Mouse (Mus musculus): ENCODE results near the gene Wdr20. TPM values are rescaled to one million over a fixed set of nuclear protein-coding genes. Genes with fewer than 3 reads are reported as not detected.

Gene Wdr20
- polyA plus RNA-seq, 1 experiment from 2014 or later = 24.0 TPM

DNA sequence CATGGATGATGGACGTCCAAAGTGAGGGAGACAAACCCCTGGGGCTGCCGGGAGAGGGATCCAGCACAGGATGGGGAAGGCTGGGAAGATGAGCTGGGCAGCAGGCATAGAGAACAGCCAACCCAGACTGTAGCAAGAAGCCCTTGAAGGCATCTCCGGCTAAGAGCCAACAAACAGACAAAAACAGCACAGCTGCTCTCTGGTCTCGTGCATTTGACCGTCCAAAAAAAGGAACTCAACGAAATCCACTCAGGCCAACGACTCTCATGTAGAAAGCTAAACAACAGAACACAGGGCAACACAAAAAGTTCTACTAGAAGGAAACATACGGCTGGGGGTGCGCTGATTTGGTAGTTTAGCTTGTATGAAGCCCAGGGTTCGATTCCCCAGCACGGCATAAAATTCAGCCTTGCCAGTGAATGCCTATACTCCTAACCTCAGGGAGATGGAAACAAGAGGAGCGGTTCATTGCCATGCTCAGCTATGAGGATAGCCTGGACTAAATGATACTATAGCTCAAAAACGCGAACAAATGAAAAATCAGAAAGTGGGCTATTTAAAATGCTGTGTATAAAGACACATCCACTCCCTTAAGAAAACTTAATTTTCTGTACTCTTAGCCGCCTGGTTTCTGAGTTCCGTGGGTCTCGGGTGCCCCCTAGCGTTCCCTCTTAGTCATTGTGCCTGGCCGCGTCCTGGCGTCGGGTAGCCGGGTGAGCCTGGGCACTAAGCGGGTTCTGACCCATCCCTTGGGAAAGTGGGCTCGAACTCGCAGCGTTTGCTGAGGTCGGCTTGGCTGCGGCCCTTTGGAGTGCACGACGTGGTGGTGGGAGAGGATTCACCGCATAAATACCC, 105.7 kb downstream of the Wdr20 start:
- DNase-seq (peak; percentile 90), ATAC-seq (ENCODE audit: low FRiP score, low TSS enrichment) (no peak)
- no peak overlapping the region for H3K27ac ChIP-seq (replicated peaks; ENCODE audit: low read depth, low read length)
- no peaks in the 10 kb centered on the region for H3K36me3 ChIP-seq (ENCODE audit: control insufficient read depth, insufficient read depth, low read length)
- 20% methylated on average over 32 of the region's 32 CpGs for WGBS
- H3K4me1 ChIP-seq (ENCODE audit: control insufficient read depth, insufficient read depth, low read length) = peaks cover 8% of the 10 kb centered on the region; the same call in 1 of the 2 replicates
- peaks cover 26% of the 10 kb centered on the region for H3K27me3 ChIP-seq (ENCODE audit: control insufficient read depth, insufficient read depth, low read length)
- peak overlapping the region; percentile 53 for H3K4me2 ChIP-seq (ENCODE audit: low read length)
- 0 out of 2 replicates have a peak overlapping the region, but pooled peaks have one; percentile 17 for H3K9ac ChIP-seq (replicated peaks; ENCODE audit: low read length)
- H3K9me3 ChIP-seq (ENCODE audit: control insufficient read depth, low read length) = no peaks in the 10 kb centered on the region
- H3K4me3 ChIP-seq (replicated peaks; ENCODE audit: low read depth, low read length) = peak overlapping the region; percentile 21

DNA sequence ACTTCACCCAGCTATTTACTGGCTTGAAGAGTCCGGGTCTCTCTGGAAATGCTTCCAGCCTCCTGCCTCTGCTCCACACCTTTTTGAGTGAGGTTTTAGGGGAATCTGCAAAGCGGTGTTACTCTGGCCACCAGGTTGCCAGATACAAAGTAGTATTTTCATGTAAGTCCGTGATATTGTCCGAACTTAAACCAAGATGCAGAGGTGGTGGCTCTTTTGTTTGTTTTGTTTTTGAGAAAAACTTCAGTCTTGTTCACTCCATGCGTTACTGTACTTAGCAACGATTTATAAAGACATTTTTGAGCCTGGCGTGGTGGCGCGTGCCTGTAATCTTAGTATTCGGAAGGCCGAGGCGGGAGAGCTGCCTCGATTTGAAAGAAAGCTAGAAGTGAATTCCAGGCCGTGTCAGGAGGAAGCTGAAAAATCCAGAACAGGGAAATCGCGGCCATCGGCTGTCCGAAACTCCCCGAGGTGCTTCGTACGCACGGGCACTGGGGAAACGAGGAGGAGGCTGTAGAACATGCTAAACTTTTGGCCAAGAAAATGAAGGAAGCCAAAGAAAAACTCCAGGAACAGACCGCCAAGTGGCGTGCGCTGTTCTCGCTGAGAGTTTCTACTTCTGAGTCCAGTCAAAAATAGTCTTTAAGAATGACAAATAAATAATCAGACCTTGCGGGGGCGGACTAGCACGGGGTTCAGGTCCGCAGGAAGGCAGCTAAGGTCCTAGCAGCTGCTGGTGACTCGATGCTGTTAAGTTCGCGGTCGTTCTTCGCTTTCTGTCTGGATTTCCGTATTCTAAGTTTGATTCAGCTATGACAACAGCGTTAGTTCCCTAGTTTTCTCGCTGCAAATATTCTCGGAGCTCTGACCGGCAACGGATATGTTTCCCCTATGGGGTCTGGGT, 106.7 kb downstream of the Wdr20 start:
- H3K9ac ChIP-seq (replicated peaks; ENCODE audit: low read length) = peak overlapping the region; percentile 26; the same call in 1 of the 2 replicates
- H3K4me3 ChIP-seq (replicated peaks; ENCODE audit: low read depth, low read length) = peak overlapping the region; percentile 35
- 2% methylated on average over 42 of the region's 42 CpGs for WGBS
- H3K9me3 ChIP-seq (ENCODE audit: control insufficient read depth, low read length) = no peaks in the 10 kb centered on the region
- H3K4me1 ChIP-seq (ENCODE audit: control insufficient read depth, insufficient read depth, low read length) = peaks cover 9% of the 10 kb centered on the region
- no peak for ATAC-seq (ENCODE audit: low FRiP score, low TSS enrichment)
- H3K27ac ChIP-seq (replicated peaks; ENCODE audit: low read depth, low read length) = no peak overlapping the region
- H3K4me2 ChIP-seq (ENCODE audit: low read length) = peak overlapping the region; percentile 53
- H3K36me3 ChIP-seq (ENCODE audit: control insufficient read depth, insufficient read depth, low read length) = no peaks in the 10 kb centered on the region
- peak; percentile 31 for DNase-seq
- H3K27me3 ChIP-seq (ENCODE audit: control insufficient read depth, insufficient read depth, low read length) = peaks cover 26% of the 10 kb centered on the region

DNA sequence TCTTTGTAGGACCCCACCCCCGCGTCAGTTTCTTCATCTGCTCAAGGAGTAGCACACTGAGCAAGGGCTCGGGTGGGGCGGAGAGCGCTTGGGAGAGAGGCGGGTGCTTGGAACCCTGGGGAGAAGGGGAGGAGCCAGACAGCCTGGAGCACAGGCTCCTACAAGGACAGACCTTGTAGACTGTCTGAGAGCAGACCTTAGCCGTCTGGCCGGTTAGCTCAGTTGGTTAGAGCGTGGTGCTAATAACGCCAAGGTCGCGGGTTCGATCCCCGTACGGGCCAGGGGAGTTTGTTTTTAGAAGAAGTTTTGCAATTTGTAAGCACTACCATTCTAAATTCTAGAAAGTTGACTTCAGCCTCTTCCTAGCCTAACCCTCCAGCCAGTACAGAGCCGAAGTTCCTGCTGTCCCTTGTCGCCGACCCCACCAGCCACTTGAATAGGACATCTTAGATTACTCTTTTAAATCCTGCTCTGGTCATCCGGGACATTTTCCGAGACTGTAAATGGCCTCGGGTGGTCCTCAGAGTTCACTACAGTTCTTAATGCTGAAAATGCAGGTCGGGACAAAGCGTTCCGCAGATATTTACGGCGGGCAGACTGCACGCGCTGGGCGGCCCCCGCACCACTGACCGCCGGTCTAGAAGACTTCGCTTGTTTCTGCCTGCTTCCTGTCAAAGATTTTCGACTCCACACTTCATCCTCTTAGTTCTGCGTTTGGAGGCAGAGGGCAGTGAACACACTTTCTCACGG, 107.6 kb downstream of the Wdr20 start:
- H3K36me3 ChIP-seq (ENCODE audit: control insufficient read depth, insufficient read depth, low read length) = no peaks in the 10 kb centered on the region
- WGBS = 1% methylated on average over 36 of the region's 36 CpGs
- peaks cover 26% of the 10 kb centered on the region for H3K27me3 ChIP-seq (ENCODE audit: control insufficient read depth, insufficient read depth, low read length)
- H3K27ac ChIP-seq (replicated peaks; ENCODE audit: low read depth, low read length) = no peak overlapping the region
- DNase-seq (peak; percentile 83), ATAC-seq (ENCODE audit: low FRiP score, low TSS enrichment) (peak; percentile 66)
- H3K9ac ChIP-seq (replicated peaks; ENCODE audit: low read length) = peak overlapping the region; percentile 26; the same call in 1 of the 2 replicates
- peak overlapping the region; percentile 53 for H3K4me2 ChIP-seq (ENCODE audit: low read length)
- no peaks in the 10 kb centered on the region for H3K9me3 ChIP-seq (ENCODE audit: control insufficient read depth, low read length)
- peak overlapping the region; percentile 35 for H3K4me3 ChIP-seq (replicated peaks; ENCODE audit: low read depth, low read length)
- peaks cover 5% of the 10 kb centered on the region; the same call in 1 of the 2 replicates for H3K4me1 ChIP-seq (ENCODE audit: control insufficient read depth, insufficient read depth, low read length)

DNA sequence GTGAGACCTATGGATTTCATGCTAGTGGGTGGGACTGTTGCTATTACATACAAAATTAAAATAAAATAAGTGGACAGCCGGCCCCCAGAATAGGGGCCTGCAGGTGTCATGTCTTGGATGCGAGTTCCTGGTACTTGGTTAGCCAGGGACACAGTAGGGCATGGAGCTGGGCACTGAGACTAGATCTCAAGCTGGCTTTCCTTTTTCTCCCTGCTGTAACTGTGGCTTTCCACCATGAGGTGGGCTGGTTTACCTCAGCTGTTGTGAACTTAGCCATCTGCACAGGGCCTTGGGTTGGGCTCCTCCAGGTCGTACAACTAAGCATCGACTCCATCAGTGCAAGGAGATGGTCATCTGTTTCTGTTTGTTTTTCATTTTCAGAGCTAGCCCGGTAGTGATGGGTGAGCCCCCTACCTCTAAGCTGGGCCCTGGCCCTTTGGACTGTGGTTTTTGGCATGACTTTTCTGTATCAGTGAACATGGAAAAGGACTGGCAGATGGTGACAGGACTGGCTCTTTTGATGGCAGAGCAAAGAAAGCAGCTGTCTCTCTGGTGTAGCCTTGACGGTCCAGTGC, 108.5 kb downstream of the Wdr20 start:
- H3K36me3 ChIP-seq (ENCODE audit: control insufficient read depth, insufficient read depth, low read length) = no peaks in the 10 kb centered on the region
- DNase-seq (no peak), ATAC-seq (ENCODE audit: low FRiP score, low TSS enrichment) (no peak)
- H3K4me1 ChIP-seq (ENCODE audit: control insufficient read depth, insufficient read depth, low read length) = peaks cover 12% of the 10 kb centered on the region; the same call in 1 of the 2 replicates
- peaks cover 26% of the 10 kb centered on the region for H3K27me3 ChIP-seq (ENCODE audit: control insufficient read depth, insufficient read depth, low read length)
- H3K4me2 ChIP-seq (ENCODE audit: low read length) = peak overlapping the region; percentile 53
- H3K4me3 ChIP-seq (replicated peaks; ENCODE audit: low read depth, low read length) = peak overlapping the region; percentile 35
- H3K27ac ChIP-seq (replicated peaks; ENCODE audit: low read depth, low read length) = no peak overlapping the region
- WGBS = 68% methylated on average over 6 of the region's 6 CpGs
- no peaks in the 10 kb centered on the region for H3K9me3 ChIP-seq (ENCODE audit: control insufficient read depth, low read length)
- peak overlapping the region; percentile 26 for H3K9ac ChIP-seq (replicated peaks; ENCODE audit: low read length)

DNA sequence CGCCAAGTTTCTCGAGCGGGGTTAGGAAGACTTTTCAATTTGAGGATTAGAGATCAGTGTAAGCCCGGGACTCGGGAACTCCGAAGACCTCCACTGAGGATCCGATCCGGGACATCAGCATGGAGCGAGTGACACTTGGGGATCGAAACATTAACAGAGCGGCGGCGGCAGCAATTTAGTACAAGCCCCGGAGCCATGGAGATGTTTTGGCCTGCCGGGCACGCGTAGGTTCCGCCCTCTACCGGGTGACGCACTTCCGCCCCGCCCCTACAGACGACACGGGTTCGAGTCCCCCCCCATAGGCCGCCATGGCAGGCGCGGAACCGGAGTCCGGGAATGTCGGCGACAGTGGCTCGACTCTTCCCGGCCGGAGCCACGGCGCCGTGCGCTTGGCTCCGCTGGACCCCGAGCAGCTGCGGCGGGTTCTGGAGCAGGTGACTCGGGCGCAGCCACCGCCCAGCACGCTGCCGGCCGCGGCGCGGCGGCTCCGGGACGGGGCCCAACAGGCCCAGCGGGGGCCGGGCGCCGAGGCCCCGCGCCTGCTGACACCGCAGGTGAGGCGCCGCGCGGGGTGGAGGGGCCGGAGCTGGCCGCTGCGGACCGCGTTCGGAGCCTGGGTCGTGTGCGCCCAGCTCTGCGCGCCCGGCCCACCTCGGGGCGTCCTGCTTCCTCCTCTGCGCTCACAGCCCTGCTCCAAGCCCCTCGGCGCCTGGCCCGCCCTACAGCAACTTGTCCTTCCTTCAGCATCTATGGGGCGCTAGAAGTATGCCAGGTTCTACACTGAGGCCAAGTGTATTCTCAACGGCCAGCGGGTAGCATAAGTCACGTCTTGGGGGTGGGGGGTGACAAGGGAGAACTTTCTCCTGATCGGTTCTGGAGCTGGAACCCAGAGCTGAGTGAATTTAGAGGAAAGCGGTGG, 112.5 kb downstream of the Wdr20 start, which contains the start of gene Zfp839:
Zfp839 (plus strand) TSS at position 244 of the 919 bp plus-strand sequence.
- Histone ChIP-seq H3K27ac (replicated peaks; ENCODE audit: low read depth, low read length) (peak within 1 kb of the TSS; percentile 61), H3K27me3 (ENCODE audit: control insufficient read depth, insufficient read depth, low read length) (peaks cover 12% of the 10 kb centered on the region), H3K4me3 (replicated peaks; ENCODE audit: low read depth, low read length) (peak within 1 kb of the TSS; percentile 79), H3K9ac (replicated peaks; ENCODE audit: low read length) (peak within 1 kb of the TSS; percentile 90), H3K9me3 (ENCODE audit: control insufficient read depth, low read length) (no peaks in the 10 kb centered on the region), H3K4me2 (ENCODE audit: low read length) (peak within 1 kb of the TSS; percentile 73), H3K36me3 (ENCODE audit: control insufficient read depth, insufficient read depth, low read length) (no peaks in the 10 kb centered on the region; the same call in 1 of the 2 replicates), H3K4me1 (ENCODE audit: control insufficient read depth, insufficient read depth, low read length) (peaks cover 12% of the 10 kb centered on the region; the same call in 1 of the 2 replicates)
- WGBS = under 1% methylated on average over 89 of the region's 89 CpGs
- ATAC-seq (ENCODE audit: low FRiP score, low TSS enrichment) (peak; percentile 86), DNase-seq (peak; percentile 88)

DNA sequence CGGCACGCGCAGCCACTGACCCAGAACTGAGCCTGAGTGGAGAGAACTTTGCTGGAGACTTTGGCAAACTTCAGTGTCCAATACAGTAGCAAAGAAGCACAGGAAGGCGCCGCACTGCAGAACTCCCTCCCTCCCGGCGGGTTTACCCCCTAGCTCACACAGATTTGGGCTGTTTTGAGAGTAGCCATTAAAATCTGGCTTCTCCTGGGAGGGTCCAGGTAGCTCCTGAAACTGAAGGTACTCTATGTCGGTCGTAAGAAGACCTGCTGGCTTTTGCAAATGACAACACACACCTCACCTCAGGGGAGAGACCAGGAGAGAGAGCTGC, 113.1 kb downstream of the Wdr20 start:
- no peak for DNase-seq
- Histone ChIP-seq H3K4me2 (ENCODE audit: low read length) (peak overlapping the region; percentile 73), H3K27me3 (ENCODE audit: control insufficient read depth, insufficient read depth, low read length) (peaks cover 5% of the 10 kb centered on the region), H3K4me1 (ENCODE audit: control insufficient read depth, insufficient read depth, low read length) (peaks cover 12% of the 10 kb centered on the region; the same call in 1 of the 2 replicates), H3K36me3 (ENCODE audit: control insufficient read depth, insufficient read depth, low read length) (peaks cover 6% of the 10 kb centered on the region), H3K9me3 (ENCODE audit: control insufficient read depth, low read length) (no peaks in the 10 kb centered on the region), H3K9ac (replicated peaks; ENCODE audit: low read length) (peak overlapping the region; percentile 90; the same call in 1 of the 2 replicates), H3K27ac (replicated peaks; ENCODE audit: low read depth, low read length) (no peak overlapping the region), H3K4me3 (replicated peaks; ENCODE audit: low read depth, low read length) (peak overlapping the region; percentile 79)
- ATAC-seq (ENCODE audit: low FRiP score, low TSS enrichment) = no peak
- 17% methylated on average over 9 of the region's 9 CpGs for WGBS

DNA sequence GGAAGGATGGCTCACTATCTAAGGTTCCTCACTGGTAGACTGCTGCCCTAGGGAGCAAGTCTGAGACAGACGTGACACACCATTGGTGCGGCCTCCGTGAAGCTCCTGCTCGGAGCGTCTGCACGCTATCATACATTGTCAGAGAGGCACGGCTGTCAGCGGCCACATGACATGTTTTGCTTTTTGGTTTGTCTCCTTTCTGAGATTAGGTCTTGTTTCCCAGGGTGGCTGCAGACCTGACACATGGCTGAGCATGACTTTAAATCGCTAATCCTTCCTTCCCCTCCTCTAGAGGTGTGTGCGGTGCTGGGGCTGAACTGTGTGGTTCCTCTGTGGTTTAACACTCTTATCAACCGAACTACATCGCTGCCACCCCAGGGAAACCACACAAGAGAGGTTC, 113.7 kb downstream of the Wdr20 start:
- H3K9me3 ChIP-seq (ENCODE audit: control insufficient read depth, low read length) = no peaks in the 10 kb centered on the region
- H3K9ac ChIP-seq (replicated peaks; ENCODE audit: low read length) = no peak overlapping the region; the same call in 1 of the 2 replicates

More for the DNA sequence above, 113.7 kb downstream of the Wdr20 start:
- Histone ChIP-seq H3K27me3 (ENCODE audit: control insufficient read depth, insufficient read depth, low read length) (peaks cover under 1% of the 10 kb centered on the region; the same call in 1 of the 2 replicates), H3K4me2 (ENCODE audit: low read length) (no peak overlapping the region; the same call in 1 of the 2 replicates), H3K4me3 (replicated peaks; ENCODE audit: low read depth, low read length) (no peak overlapping the region), H3K4me1 (ENCODE audit: control insufficient read depth, insufficient read depth, low read length) (peaks cover 12% of the 10 kb centered on the region; the same call in 1 of the 2 replicates), H3K27ac (replicated peaks; ENCODE audit: low read depth, low read length) (no peak overlapping the region), H3K36me3 (ENCODE audit: control insufficient read depth, insufficient read depth, low read length) (peaks cover 11% of the 10 kb centered on the region)
- ATAC-seq (ENCODE audit: low FRiP score, low TSS enrichment) = no peak
- DNase-seq = no peak
- 82% methylated on average over 12 of the region's 12 CpGs for WGBS
